Mouse (Mus musculus): ENCODE data around the gene 1810049J17Rik. TPM values are rescaled to one million over a fixed set of nuclear protein-coding genes. Genes with fewer than 3 reads are reported as not detected.
A peak's percentile ranks its signal among the peaks of the same experiment; 100 is the strongest.

The 1810049J17Rik gene
- polyA plus RNA-seq, 1 experiment from 2014 or later = not detected

DNA sequence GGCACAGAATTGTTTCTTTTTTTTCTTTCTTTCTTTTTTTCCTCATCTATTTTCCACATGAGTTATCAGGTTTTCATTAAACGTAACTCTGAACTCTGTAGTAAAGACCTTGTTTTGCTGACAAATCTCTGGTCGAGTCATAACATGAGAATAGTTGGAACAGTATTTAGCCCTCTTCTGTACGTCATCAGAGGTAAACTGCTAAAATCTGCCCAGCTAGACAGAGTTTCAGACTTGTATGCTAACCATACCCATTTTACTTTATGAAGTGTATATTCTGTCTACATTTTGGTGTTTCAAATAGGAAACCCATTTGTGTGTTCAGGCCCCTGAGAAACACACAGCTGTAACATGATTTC is 16.1 kb upstream of the 1810049J17Rik start:
- Histone ChIP-seq H3K9me3 (ENCODE audit: control insufficient read depth, low read length) (no peaks in the 10 kb centered on the region), H3K27ac (ENCODE audit: low read depth, low read length) (no peak overlapping the region), H3K4me3 (ENCODE audit: low read depth, low read length) (no peak overlapping the region), H3K36me3 (ENCODE audit: control insufficient read depth, insufficient read depth, low read length) (no peaks in the 10 kb centered on the region), H3K4me2 (ENCODE audit: low read depth, low read length, severe bottlenecking) (no peak overlapping the region), H3K27me3 (ENCODE audit: control insufficient read depth, insufficient read depth, low read length) (no peaks in the 10 kb centered on the region), H3K9ac (ENCODE audit: low read length) (no peak overlapping the region), H3K4me1 (replicated peaks; ENCODE audit: control insufficient read depth, insufficient read depth, low read length) (peaks cover 2% of the 10 kb centered on the region; the same call in 1 of the 2 replicates)
- 86% methylated on average over 3 of the region's 3 CpGs for WGBS
- no peak for DNase-seq (ENCODE audit: low spot score)
- ATAC-seq (replicated peaks; ENCODE audit: low FRiP score) = no peak

GRCm38 (mm10) chr15:12337030-12337778 is 15.5 kb upstream of the 1810049J17Rik start:
- H3K9ac ChIP-seq (ENCODE audit: low read length) = no peak overlapping the region
- H3K27me3 ChIP-seq (ENCODE audit: control insufficient read depth, insufficient read depth, low read length) = no peaks in the 10 kb centered on the region
- H3K4me3 ChIP-seq (ENCODE audit: low read depth, low read length) = no peak overlapping the region
- H3K4me2 ChIP-seq (ENCODE audit: low read depth, low read length, severe bottlenecking) = no peak overlapping the region
- no peaks in the 10 kb centered on the region for H3K36me3 ChIP-seq (ENCODE audit: control insufficient read depth, insufficient read depth, low read length)
- DNase-seq (ENCODE audit: low spot score) (no peak), ATAC-seq (replicated peaks; ENCODE audit: low FRiP score) (no peak)
- H3K9me3 ChIP-seq (ENCODE audit: control insufficient read depth, low read length) = no peaks in the 10 kb centered on the region
- no peak overlapping the region for H3K27ac ChIP-seq (ENCODE audit: low read depth, low read length)
- WGBS = 94% methylated on average over 4 of the region's 4 CpGs
- peaks cover 2% of the 10 kb centered on the region; the same call in 1 of the 2 replicates for H3K4me1 ChIP-seq (replicated peaks; ENCODE audit: control insufficient read depth, insufficient read depth, low read length)

DNA sequence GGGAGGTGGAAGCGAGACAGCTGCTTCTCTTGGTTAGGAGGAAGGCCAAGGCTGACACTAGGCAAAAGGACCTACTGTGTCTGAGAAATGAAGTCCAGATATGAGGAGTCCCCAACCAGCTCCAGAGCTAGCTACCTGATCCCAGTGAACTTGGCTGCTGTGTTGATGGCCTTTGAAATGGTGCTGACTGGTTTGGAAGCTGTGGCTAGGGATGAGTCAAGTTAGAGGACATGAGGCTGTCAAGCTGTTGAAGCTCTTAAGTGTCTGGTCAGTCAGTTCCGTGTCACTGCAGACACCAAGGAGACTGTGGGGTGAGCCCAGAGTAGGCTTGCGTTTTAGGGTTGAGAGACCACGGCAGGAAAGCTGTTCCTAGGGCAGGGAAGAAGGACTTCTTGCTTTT is 12.7 kb upstream of the 1810049J17Rik start:
- no peak for DNase-seq (ENCODE audit: low spot score)
- Histone ChIP-seq H3K4me3 (ENCODE audit: low read depth, low read length) (no peak overlapping the region), H3K27me3 (ENCODE audit: control insufficient read depth, insufficient read depth, low read length) (no peaks in the 10 kb centered on the region), H3K4me1 (replicated peaks; ENCODE audit: control insufficient read depth, insufficient read depth, low read length) (no peaks in the 10 kb centered on the region), H3K4me2 (ENCODE audit: low read depth, low read length, severe bottlenecking) (no peak overlapping the region), H3K9me3 (ENCODE audit: control insufficient read depth, low read length) (no peaks in the 10 kb centered on the region), H3K27ac (ENCODE audit: low read depth, low read length) (no peak overlapping the region), H3K36me3 (ENCODE audit: control insufficient read depth, insufficient read depth, low read length) (no peaks in the 10 kb centered on the region), H3K9ac (ENCODE audit: low read length) (no peak overlapping the region)
- ATAC-seq (replicated peaks; ENCODE audit: low FRiP score) = no peak
- WGBS = 87% methylated on average over 4 of the region's 4 CpGs

DNA sequence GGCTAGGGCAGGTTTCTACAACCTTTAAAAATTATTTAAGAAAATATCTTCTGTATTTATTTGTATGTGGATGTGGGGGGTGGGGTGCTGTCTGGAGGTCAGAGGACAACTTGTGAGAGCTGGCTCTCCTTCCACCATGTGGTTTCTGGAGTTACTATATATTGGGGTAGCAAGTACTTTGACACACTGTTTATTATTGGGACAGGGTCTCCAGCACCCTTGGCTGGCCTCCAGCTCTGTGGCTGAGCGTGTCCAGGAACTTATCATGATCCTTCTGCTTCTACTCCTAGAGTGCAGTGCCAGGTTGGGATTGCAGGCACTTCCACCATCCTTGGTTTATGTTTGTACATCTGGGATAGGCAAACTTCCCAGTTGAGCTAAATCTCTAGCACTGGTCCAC is 9.6 kb upstream of the 1810049J17Rik start:
- no peak overlapping the region for H3K9ac ChIP-seq (ENCODE audit: low read length)
- no peak overlapping the region for H3K4me3 ChIP-seq (ENCODE audit: low read depth, low read length)
- no peak overlapping the region for H3K4me2 ChIP-seq (ENCODE audit: low read depth, low read length, severe bottlenecking)
- 75% methylated on average over 1 of the region's 1 CpGs for WGBS
- ATAC-seq (replicated peaks; ENCODE audit: low FRiP score) = no peak
- no peaks in the 10 kb centered on the region for H3K27me3 ChIP-seq (ENCODE audit: control insufficient read depth, insufficient read depth, low read length)
- DNase-seq (ENCODE audit: low spot score) = no peak
- H3K27ac ChIP-seq (ENCODE audit: low read depth, low read length) = no peak overlapping the region
- H3K36me3 ChIP-seq (ENCODE audit: control insufficient read depth, insufficient read depth, low read length) = no peaks in the 10 kb centered on the region
- no peaks in the 10 kb centered on the region for H3K4me1 ChIP-seq (replicated peaks; ENCODE audit: control insufficient read depth, insufficient read depth, low read length)
- H3K9me3 ChIP-seq (ENCODE audit: control insufficient read depth, low read length) = no peaks in the 10 kb centered on the region

GRCm38 (mm10) chr15:12330892-12331291 is 9.2 kb upstream of the 1810049J17Rik start:
- no peak overlapping the region for H3K4me3 ChIP-seq (ENCODE audit: low read depth, low read length)
- H3K27me3 ChIP-seq (ENCODE audit: control insufficient read depth, insufficient read depth, low read length) = no peaks in the 10 kb centered on the region
- no peak for ATAC-seq (replicated peaks; ENCODE audit: low FRiP score)

GRCm38 (mm10) chr15:12330389-12330788 is 8.7 kb upstream of the 1810049J17Rik start:
- no peak overlapping the region for H3K4me3 ChIP-seq (ENCODE audit: low read depth, low read length)
- WGBS = 90% methylated on average over 3 of the region's 3 CpGs
- H3K4me1 ChIP-seq (replicated peaks; ENCODE audit: control insufficient read depth, insufficient read depth, low read length) = no peaks in the 10 kb centered on the region
- DNase-seq (ENCODE audit: low spot score) (no peak), ATAC-seq (replicated peaks; ENCODE audit: low FRiP score) (no peak)
- no peak overlapping the region for H3K27ac ChIP-seq (ENCODE audit: low read depth, low read length)
- no peaks in the 10 kb centered on the region for H3K27me3 ChIP-seq (ENCODE audit: control insufficient read depth, insufficient read depth, low read length)
- no peak overlapping the region for H3K9ac ChIP-seq (ENCODE audit: low read length)
- no peak overlapping the region for H3K4me2 ChIP-seq (ENCODE audit: low read depth, low read length, severe bottlenecking)
- H3K9me3 ChIP-seq (ENCODE audit: control insufficient read depth, low read length) = no peaks in the 10 kb centered on the region
- H3K36me3 ChIP-seq (ENCODE audit: control insufficient read depth, insufficient read depth, low read length) = peaks cover 3% of the 10 kb centered on the region; the same call in 1 of the 2 replicates

More at GRCm38 (mm10) chr15:12330892-12331291, 9.2 kb upstream of the 1810049J17Rik start:
- no peak overlapping the region for H3K9ac ChIP-seq (ENCODE audit: low read length)
- H3K27ac ChIP-seq (ENCODE audit: low read depth, low read length) = no peak overlapping the region
- H3K36me3 ChIP-seq (ENCODE audit: control insufficient read depth, insufficient read depth, low read length) = peaks cover under 1% of the 10 kb centered on the region; the same call in 1 of the 2 replicates
- no peak overlapping the region for H3K4me2 ChIP-seq (ENCODE audit: low read depth, low read length, severe bottlenecking)
- H3K9me3 ChIP-seq (ENCODE audit: control insufficient read depth, low read length) = no peaks in the 10 kb centered on the region
- no peaks in the 10 kb centered on the region for H3K4me1 ChIP-seq (replicated peaks; ENCODE audit: control insufficient read depth, insufficient read depth, low read length)
- DNase-seq (ENCODE audit: low spot score) = no peak

- Histone ChIP-seq H3K27me3 (ENCODE audit: control insufficient read depth, insufficient read depth, low read length) (peaks cover 2% of the 10 kb centered on the region; the same call in 1 of the 2 replicates), H3K9ac (ENCODE audit: low read length) (no peak overlapping the region), H3K36me3 (ENCODE audit: control insufficient read depth, insufficient read depth, low read length) (peaks cover 3% of the 10 kb centered on the region; the same call in 1 of the 2 replicates), H3K4me1 (replicated peaks; ENCODE audit: control insufficient read depth, insufficient read depth, low read length) (no peaks in the 10 kb centered on the region; the same call in none of the 2 replicates), H3K4me2 (ENCODE audit: low read depth, low read length, severe bottlenecking) (no peak overlapping the region), H3K4me3 (ENCODE audit: low read depth, low read length) (no peak overlapping the region), H3K27ac (ENCODE audit: low read depth, low read length) (no peak overlapping the region), H3K9me3 (ENCODE audit: control insufficient read depth, low read length) (no peaks in the 10 kb centered on the region)
- DNase-seq (ENCODE audit: low spot score) (no peak), ATAC-seq (replicated peaks; ENCODE audit: low FRiP score) (no peak)
- WGBS = 85% methylated on average over 1 of the region's 1 CpGs
These were observed 2.6 kb upstream of the 1810049J17Rik start for GRCm38 (mm10) chr15:12324326-12324725.

DNA sequence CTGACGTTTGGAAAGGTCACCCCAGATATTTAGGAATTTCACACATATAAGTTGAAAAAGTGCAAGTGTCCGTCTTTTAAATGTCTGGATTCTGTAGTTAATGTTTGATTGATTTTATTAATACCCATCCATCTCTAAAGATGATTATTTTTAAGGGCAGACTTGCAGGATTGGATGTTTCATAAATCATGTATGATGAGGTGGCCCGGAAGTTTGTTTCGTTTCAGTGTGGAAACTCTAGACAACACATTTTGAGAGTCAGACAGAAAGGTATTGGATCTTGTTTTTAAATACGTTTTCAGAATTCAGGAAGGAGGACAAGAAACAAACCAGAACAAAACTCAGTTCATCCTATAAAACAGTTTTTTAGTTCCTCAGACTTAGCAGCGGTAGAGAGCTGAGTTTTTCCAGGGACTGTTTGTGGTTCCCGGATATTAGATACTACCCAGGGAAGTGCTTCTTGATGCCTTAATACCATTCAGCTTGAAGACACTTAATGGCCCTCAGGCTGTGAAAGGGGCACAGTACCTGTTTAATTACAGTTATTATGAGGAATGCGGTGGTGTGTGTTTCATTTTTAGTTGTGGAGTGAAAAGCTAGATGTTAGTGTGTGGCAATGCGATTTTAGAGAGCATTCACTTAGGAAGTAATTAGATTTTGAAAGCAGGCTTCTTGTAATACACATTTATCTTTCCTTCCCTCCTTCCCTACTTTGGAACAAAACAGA is 1.1 kb upstream of the 1810049J17Rik start:
- Histone ChIP-seq H3K9me3 (ENCODE audit: control insufficient read depth, low read length) (no peaks in the 10 kb centered on the region), H3K27me3 (ENCODE audit: control insufficient read depth, insufficient read depth, low read length) (peaks cover 2% of the 10 kb centered on the region; the same call in 1 of the 2 replicates), H3K4me1 (replicated peaks; ENCODE audit: control insufficient read depth, insufficient read depth, low read length) (no peaks in the 10 kb centered on the region; the same call in none of the 2 replicates), H3K4me3 (ENCODE audit: low read depth, low read length) (peak overlapping the region; percentile 98), H3K4me2 (ENCODE audit: low read depth, low read length, severe bottlenecking) (peak overlapping the region; percentile 72), H3K27ac (ENCODE audit: low read depth, low read length) (no peak overlapping the region), H3K36me3 (ENCODE audit: control insufficient read depth, insufficient read depth, low read length) (peaks cover 3% of the 10 kb centered on the region; the same call in 1 of the 2 replicates), H3K9ac (ENCODE audit: low read length) (peak overlapping the region; percentile 97)
- ATAC-seq (replicated peaks; ENCODE audit: low FRiP score) (no peak), DNase-seq (ENCODE audit: low spot score) (no peak)
- 18% methylated on average over 9 of the region's 9 CpGs for WGBS

Measured in forebrain, embryonic 11.5 days (tissue).